ENCODE assay signal across 7 mouse cellular contexts in genomic region chr5:124165622-124166570, GRCm38 (mm10). TPM values are rescaled to one million over a fixed set of nuclear protein-coding genes. Genes with fewer than 3 reads are reported as not detected.
A peak's percentile ranks its signal among the peaks of the same experiment; 100 is the strongest.
DNase-seq lines count a peak whose midpoint lies in the region; ATAC-seq lines count a peak whose summit lies in the region.

No protein-coding gene starts in this region.

- peak overlapping the region; percentile 48 for H3K27ac ChIP-seq in embryonic facial prominence, embryonic 12.5 days
- H3K27ac ChIP-seq in liver, embryonic 13.5 days = peak overlapping the region; percentile 1; the same call in 1 of the 2 replicates
- no peak overlapping the region for H3K27ac ChIP-seq in kidney, embryonic 15.5 days

- no peak for ATAC-seq in embryonic facial prominence, embryonic 12.5 days (ENCODE audit: insufficient number of reproducible peaks, insufficient read depth, low FRiP score, low TSS enrichment)
- peak; percentile 70 for ATAC-seq in liver, embryonic 13.5 days (ENCODE audit: low read depth)
- no peak; the same call in 1 of the 2 replicates for ATAC-seq in kidney, embryonic 15.5 days (replicated peaks; ENCODE audit: low FRiP score)

- H3K9me3 ChIP-seq in embryonic facial prominence, embryonic 12.5 days = no peaks in the 10 kb centered on the region
- H3K9me3 ChIP-seq in liver, embryonic 13.5 days (replicated peaks) = no peaks in the 10 kb centered on the region
- no peaks in the 10 kb centered on the region for H3K9me3 ChIP-seq in kidney, embryonic 15.5 days (replicated peaks)

- no peak overlapping the region for H3K9ac ChIP-seq in embryonic facial prominence, embryonic 12.5 days
- H3K9ac ChIP-seq in liver, embryonic 13.5 days = no peak overlapping the region
- no peak overlapping the region for H3K9ac ChIP-seq in kidney, embryonic 15.5 days

- H3K36me3 ChIP-seq in embryonic facial prominence, embryonic 12.5 days = no peaks in the 10 kb centered on the region
- H3K36me3 ChIP-seq in liver, embryonic 13.5 days = no peaks in the 10 kb centered on the region
- no peaks in the 10 kb centered on the region for H3K36me3 ChIP-seq in splenic B cell, adult 2 months (ENCODE audit: control insufficient read depth, insufficient read depth, low read length, poor library complexity, severe bottlenecking)
- H3K36me3 ChIP-seq in kidney, embryonic 15.5 days = no peaks in the 10 kb centered on the region

- H3K4me2 ChIP-seq in embryonic facial prominence, embryonic 12.5 days (replicated peaks) = no peak overlapping the region
- no peak overlapping the region for H3K4me2 ChIP-seq in liver, embryonic 13.5 days
- H3K4me2 ChIP-seq in kidney, embryonic 15.5 days = no peak overlapping the region

- 44% methylated on average over 15 of the region's 15 CpGs for WGBS in embryonic facial prominence, embryonic 12.5 days
- 45% methylated on average over 15 of the region's 15 CpGs for WGBS in liver, embryonic 13.5 days (ENCODE audit: insufficient replicate concordance)
- WGBS in kidney, embryonic 15.5 days = 45% methylated on average over 15 of the region's 15 CpGs

- H3K4me3 ChIP-seq in embryonic facial prominence, embryonic 12.5 days = no peak overlapping the region
- H3K4me3 ChIP-seq in liver, embryonic 13.5 days (replicated peaks) = no peak overlapping the region
- H3K4me3 ChIP-seq in kidney, embryonic 15.5 days (replicated peaks) = no peak overlapping the region

- H3K4me1 ChIP-seq in embryonic facial prominence, embryonic 12.5 days = peaks cover 46% of the 10 kb centered on the region
- H3K4me1 ChIP-seq in liver, embryonic 13.5 days (replicated peaks) = peaks cover 66% of the 10 kb centered on the region
- H3K4me1 ChIP-seq in kidney, embryonic 15.5 days = peaks cover 62% of the 10 kb centered on the region

- DNase-seq in lung, postnatal 36 days = peak; percentile 32
- no peak for DNase-seq in lung, postnatal 14 days
- peak; percentile 60 for DNase-seq in heart, postnatal 4 days
- peak; percentile 35 for DNase-seq in liver, embryonic 13.5 days
- peak; percentile 10 for DNase-seq in splenic B cell, adult 2 months (ENCODE audit: low read depth, low spot score)

- H3K27me3 ChIP-seq in embryonic facial prominence, embryonic 12.5 days = no peaks in the 10 kb centered on the region
- no peaks in the 10 kb centered on the region for H3K27me3 ChIP-seq in liver, embryonic 13.5 days
- no peaks in the 10 kb centered on the region for H3K27me3 ChIP-seq in splenic B cell, adult 2 months (ENCODE audit: control insufficient read depth, insufficient read depth, low read length, poor library complexity, severe bottlenecking)
- H3K27me3 ChIP-seq in kidney, embryonic 15.5 days = no peaks in the 10 kb centered on the region

RNA-seq across cellular contexts. Expression of gene Arl6ip4, which starts 50.0 kb away (rescaled TPM):
- 113 and 122 TPM in 2 replicates for polyA plus RNA-seq in embryonic facial prominence, embryonic 12.5 days (2016; fragmentation: Nextera tagmentation; extraction: Ambion mirVana)
- total RNA-seq in heart, postnatal 4 days (2021) = 10 to 100 TPM; 55.1 to 68.4 TPM
- 83.3 and 84.6 TPM in 2 replicates for polyA plus RNA-seq in liver, embryonic 13.5 days (2015; fragmentation: Nextera tagmentation; extraction: Ambion mirVana)
- polyA plus RNA-seq in kidney, embryonic 15.5 days (2015; fragmentation: Nextera tagmentation; extraction: Ambion mirVana) = 101 and 108 TPM in 2 replicates

RNA-seq across cellular contexts. Expression of gene Ogfod2, which starts 53.8 kb away (rescaled TPM):
- polyA plus RNA-seq in embryonic facial prominence, embryonic 12.5 days (2016; fragmentation: Nextera tagmentation; extraction: Ambion mirVana) = 19.2 and 21.0 TPM in 2 replicates
- total RNA-seq in heart, postnatal 4 days (2021) = 10 to 100 TPM; 10.2 to 11.9 TPM
- polyA plus RNA-seq in liver, embryonic 13.5 days (2015; fragmentation: Nextera tagmentation; extraction: Ambion mirVana) = 18.4 and 18.5 TPM in 2 replicates
- polyA plus RNA-seq in kidney, embryonic 15.5 days (2015; fragmentation: Nextera tagmentation; extraction: Ambion mirVana) = 22.5 and 24.7 TPM in 2 replicates
